Mouse (Mus musculus): ENCODE measurements around the gene Dpm1. TPM values are rescaled to one million over a fixed set of nuclear protein-coding genes. Genes with fewer than 3 reads are reported as not detected.
A peak's percentile ranks its signal among the peaks of the same experiment; 100 is the strongest.

Dpm1 gene
- polyA plus RNA-seq, 1 experiment from 2014 or later: 82.2 TPM

DNA sequence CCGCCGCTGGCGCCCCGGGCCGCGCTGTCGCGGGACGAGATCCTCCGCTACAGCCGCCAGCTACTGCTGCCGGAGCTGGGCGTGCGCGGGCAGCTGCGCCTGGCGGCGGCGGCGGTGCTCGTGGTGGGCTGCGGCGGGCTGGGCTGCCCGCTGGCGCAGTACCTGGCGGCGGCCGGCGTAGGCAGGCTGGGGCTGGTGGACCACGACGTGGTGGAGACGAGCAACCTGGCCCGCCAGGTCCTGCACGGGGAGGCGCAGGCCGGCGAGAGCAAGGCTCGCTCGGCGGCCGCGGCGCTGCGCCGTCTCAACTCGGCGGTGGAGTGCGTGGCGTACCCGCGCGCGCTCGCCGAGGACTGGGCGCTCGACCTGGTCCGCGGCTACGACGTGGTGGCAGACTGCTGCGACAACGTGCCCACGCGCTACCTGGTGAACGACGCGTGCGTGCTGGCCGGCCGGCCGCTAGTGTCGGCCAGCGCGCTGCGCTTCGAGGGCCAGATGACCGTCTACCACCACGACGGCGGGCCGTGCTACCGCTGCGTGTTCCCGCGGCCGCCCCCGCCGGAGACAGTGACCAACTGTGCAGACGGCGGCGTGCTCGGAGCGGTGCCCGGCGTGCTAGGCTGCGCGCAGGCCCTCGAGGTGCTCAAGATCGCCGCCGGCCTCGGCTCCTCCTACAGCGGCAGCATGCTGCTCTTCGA, 531 bp upstream of the Dpm1 start:
- peaks cover 29% of the 10 kb centered on the region for H3K4me1 ChIP-seq (ENCODE audit: insufficient read depth, low read length)
- no peaks in the 10 kb centered on the region for H3K27me3 ChIP-seq (ENCODE audit: insufficient read depth, low read length)
- peak overlapping the region; percentile 97 for H3K27ac ChIP-seq (ENCODE audit: low read length)
- no peaks in the 10 kb centered on the region for H3K9me3 ChIP-seq (ENCODE audit: low read length)
- ATAC-seq (ENCODE audit: low FRiP score, low TSS enrichment): peak; percentile 64
- peaks cover 28% of the 10 kb centered on the region for H3K36me3 ChIP-seq (ENCODE audit: insufficient read depth, low read length)
- WGBS: 3% methylated on average over 104 of the region's 105 CpGs
- H3K4me2 ChIP-seq (replicated peaks; ENCODE audit: low read depth, low read length): peak overlapping the region; percentile 99
- peak overlapping the region; percentile 97 for H3K9ac ChIP-seq (replicated peaks; ENCODE audit: low read length)
- H3K4me3 ChIP-seq (ENCODE audit: low read length): peak overlapping the region; percentile 94

GRCm38 (mm10) chr2:168229116-168230025, 1.0 kb downstream of the Dpm1 start:
- no peaks in the 10 kb centered on the region for H3K27me3 ChIP-seq (ENCODE audit: insufficient read depth, low read length)
- peaks cover 29% of the 10 kb centered on the region for H3K4me1 ChIP-seq (ENCODE audit: insufficient read depth, low read length)
- peaks cover 40% of the 10 kb centered on the region for H3K36me3 ChIP-seq (ENCODE audit: insufficient read depth, low read length)
- ATAC-seq (ENCODE audit: low FRiP score, low TSS enrichment): no peak; the same call in 1 of the 2 replicates
- 18% methylated on average over 41 of the region's 41 CpGs for WGBS
- peak overlapping the region; percentile 97 for H3K27ac ChIP-seq (ENCODE audit: low read length)
- peak overlapping the region; percentile 94 for H3K4me3 ChIP-seq (ENCODE audit: low read length)
- H3K9ac ChIP-seq (replicated peaks; ENCODE audit: low read length): peak overlapping the region; percentile 97
- H3K9me3 ChIP-seq (ENCODE audit: low read length): no peaks in the 10 kb centered on the region
- H3K4me2 ChIP-seq (replicated peaks; ENCODE audit: low read depth, low read length): peak overlapping the region; percentile 99

DNA sequence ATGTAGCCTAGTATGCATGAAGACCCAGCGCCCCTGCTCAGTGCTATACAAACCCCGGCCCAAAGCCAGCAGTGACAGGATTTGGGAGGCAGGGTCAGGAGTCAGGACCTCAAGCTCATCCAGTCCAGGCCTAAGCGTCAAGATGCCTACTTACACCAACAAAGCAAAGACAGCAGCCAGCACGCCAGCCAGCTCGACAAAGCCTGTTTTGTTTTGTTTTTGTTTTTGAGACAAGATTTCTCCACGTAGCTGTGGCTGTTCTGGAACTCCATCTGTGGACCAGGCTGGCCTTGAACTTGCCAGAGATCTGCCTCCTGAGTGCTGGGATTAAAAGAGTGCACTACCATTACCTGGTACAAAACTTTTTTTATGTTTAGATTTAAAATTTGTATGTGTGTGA, 7.1 kb downstream of the Dpm1 start:
- ATAC-seq (ENCODE audit: low FRiP score, low TSS enrichment): no peak
- 86% methylated on average over 6 of the region's 6 CpGs for WGBS

DNA sequence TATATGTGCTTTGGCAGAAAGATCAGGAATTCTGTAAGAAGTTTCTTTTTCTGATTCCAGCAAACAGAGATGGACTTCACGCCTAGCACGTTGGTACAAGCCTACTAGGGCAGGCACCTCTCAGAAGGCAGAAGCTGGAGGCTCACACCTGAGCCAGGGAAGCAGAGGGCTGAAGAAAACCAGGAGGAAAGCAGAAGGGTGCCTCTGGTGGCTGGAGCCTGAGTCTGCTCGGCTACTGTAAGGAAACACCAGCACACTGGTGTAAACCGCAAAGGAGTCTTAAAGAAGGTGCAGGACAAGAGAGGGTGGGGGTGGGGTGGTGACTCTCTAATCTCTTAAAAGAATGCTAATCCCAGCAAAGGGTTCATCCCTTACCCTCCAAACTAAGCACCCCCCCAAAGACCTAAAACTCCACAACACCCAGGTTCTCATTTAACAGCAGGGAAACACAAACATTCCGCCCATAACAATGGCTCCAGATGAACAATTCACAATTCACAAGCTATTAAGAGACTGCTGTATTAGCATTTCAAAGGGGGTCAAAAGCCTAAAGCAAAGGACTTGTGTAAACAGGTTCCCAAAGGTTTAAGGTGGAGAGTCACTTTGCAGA, 16.5 kb downstream of the Dpm1 start:
- 47% methylated on average over 5 of the region's 5 CpGs for WGBS

More for the DNA sequence above, 7.1 kb downstream of the Dpm1 start:
- peaks cover 5% of the 10 kb centered on the region for H3K4me1 ChIP-seq (ENCODE audit: insufficient read depth, low read length)
- H3K27me3 ChIP-seq (ENCODE audit: insufficient read depth, low read length): no peaks in the 10 kb centered on the region
- no peaks in the 10 kb centered on the region for H3K9me3 ChIP-seq (ENCODE audit: low read length)
- H3K4me2 ChIP-seq (replicated peaks; ENCODE audit: low read depth, low read length): no peak overlapping the region
- H3K36me3 ChIP-seq (ENCODE audit: insufficient read depth, low read length): peaks cover 70% of the 10 kb centered on the region
- no peak overlapping the region for H3K27ac ChIP-seq (ENCODE audit: low read length)
- no peak overlapping the region for H3K9ac ChIP-seq (replicated peaks; ENCODE audit: low read length)
- H3K4me3 ChIP-seq (ENCODE audit: low read length): no peak overlapping the region

DNA sequence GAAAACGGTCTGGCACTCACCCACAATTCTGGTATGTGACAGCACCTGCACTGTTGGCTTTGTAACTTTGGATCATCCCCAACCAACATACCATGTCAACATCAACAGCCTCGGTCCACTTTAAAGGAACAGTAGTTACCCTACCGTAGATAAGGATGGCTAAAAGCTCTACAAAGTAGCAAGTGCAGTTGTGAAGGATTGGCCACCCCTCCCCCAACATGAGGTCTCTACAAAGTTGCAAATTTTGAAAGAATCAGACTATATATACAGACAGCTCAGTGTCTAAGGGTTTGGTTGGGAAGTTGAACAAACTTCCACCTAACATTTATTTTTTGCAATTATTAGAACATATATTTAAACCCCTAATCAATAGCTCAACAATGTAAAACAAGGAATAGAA, 22.5 kb downstream of the Dpm1 start:
- Histone ChIP-seq H3K4me1 (ENCODE audit: insufficient read depth, low read length) (peaks cover 19% of the 10 kb centered on the region), H3K9ac (replicated peaks; ENCODE audit: low read length) (no peak overlapping the region), H3K9me3 (ENCODE audit: low read length) (no peaks in the 10 kb centered on the region), H3K4me3 (ENCODE audit: low read length) (no peak overlapping the region), H3K27me3 (ENCODE audit: insufficient read depth, low read length) (no peaks in the 10 kb centered on the region), H3K27ac (ENCODE audit: low read length) (peak overlapping the region; percentile 98), H3K36me3 (ENCODE audit: insufficient read depth, low read length) (peaks cover 45% of the 10 kb centered on the region), H3K4me2 (replicated peaks; ENCODE audit: low read depth, low read length) (no peak overlapping the region)
- WGBS: 94% methylated on average over 3 of the region's 3 CpGs
- ATAC-seq (ENCODE audit: low FRiP score, low TSS enrichment): no peak

More for the DNA sequence above, 16.5 kb downstream of the Dpm1 start:
- Histone ChIP-seq H3K9me3 (ENCODE audit: low read length) (no peaks in the 10 kb centered on the region), H3K4me2 (replicated peaks; ENCODE audit: low read depth, low read length) (no peak overlapping the region), H3K4me3 (ENCODE audit: low read length) (no peak overlapping the region), H3K4me1 (ENCODE audit: insufficient read depth, low read length) (no peaks in the 10 kb centered on the region), H3K9ac (replicated peaks; ENCODE audit: low read length) (no peak overlapping the region), H3K36me3 (ENCODE audit: insufficient read depth, low read length) (peaks cover 58% of the 10 kb centered on the region), H3K27me3 (ENCODE audit: insufficient read depth, low read length) (no peaks in the 10 kb centered on the region), H3K27ac (ENCODE audit: low read length) (no peak overlapping the region)
- no peak for ATAC-seq (ENCODE audit: low FRiP score, low TSS enrichment)

GRCm38 (mm10) chr2:168206725-168207644, 23.4 kb downstream of the Dpm1 start, which contains the start of gene Adnp:
Gene Adnp, minus strand, starts transcription at chr2:168207112.
- H3K4me3 ChIP-seq (ENCODE audit: low read length): peak within 1 kb of the TSS; percentile 85
- peak within 1 kb of the TSS; percentile 62 for H3K4me2 ChIP-seq (replicated peaks; ENCODE audit: low read depth, low read length)
- H3K4me1 ChIP-seq (ENCODE audit: insufficient read depth, low read length): peaks cover 19% of the 10 kb centered on the region
- ATAC-seq (ENCODE audit: low FRiP score, low TSS enrichment): peak; percentile 94
- H3K36me3 ChIP-seq (ENCODE audit: insufficient read depth, low read length): peaks cover 40% of the 10 kb centered on the region
- no peaks in the 10 kb centered on the region for H3K9me3 ChIP-seq (ENCODE audit: low read length)
- peak within 1 kb of the TSS; percentile 98 for H3K27ac ChIP-seq (ENCODE audit: low read length)
- under 1% methylated on average over 45 of the region's 89 CpGs for WGBS
- H3K9ac ChIP-seq (replicated peaks; ENCODE audit: low read length): peak within 1 kb of the TSS; percentile 100
- no peaks in the 10 kb centered on the region for H3K27me3 ChIP-seq (ENCODE audit: insufficient read depth, low read length)

DNA sequence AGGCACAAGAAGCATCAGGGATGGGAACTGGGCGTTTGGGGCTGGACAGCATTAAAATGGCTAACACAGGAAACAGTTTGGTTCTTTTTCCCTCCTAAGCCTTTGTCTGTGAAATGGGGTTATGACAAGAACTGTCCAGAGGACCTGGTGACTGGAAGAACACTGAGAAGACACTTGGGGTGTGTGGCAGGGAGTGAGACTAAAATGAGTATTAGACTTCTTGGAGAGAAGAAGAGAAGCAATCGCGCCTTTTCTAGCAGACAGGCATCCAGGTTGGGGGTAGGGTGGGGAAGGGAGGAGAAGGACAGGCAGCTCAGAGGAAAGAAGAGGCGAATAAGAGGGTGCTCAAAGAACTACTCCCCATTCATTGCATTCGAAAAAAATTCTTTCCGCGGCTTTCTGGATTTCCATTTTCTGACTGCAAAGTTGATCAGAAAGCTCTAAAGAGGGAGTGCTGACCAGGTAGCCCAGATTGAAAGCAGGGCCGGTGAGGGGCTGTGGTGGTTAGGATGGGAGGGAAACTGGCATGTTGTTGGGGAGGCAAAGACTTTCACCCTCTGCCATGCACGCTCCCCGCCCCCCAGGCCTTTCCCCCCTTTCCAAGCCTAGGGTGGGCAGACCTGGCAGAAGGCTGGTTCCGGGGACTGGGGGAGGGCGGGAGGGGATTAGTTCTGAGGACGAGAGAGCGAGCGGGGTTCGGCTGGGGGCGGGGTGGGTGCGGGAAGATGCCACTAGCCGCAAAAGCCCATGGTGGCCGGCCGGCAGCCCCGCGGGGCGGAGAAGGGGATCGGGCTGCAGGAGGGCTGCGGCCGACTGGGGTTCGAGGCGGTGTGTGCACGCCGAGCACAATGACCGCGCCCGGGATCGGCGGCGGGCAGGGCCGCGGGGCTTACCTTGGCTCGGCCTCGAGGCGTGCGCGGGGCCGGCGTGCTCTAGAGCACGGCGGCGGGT, 24.4 kb downstream of the Dpm1 start:
- WGBS: 0% methylated on average over 40 of the region's 49 CpGs
- peak overlapping the region; percentile 98 for H3K27ac ChIP-seq (ENCODE audit: low read length)
- H3K9me3 ChIP-seq (ENCODE audit: low read length): no peaks in the 10 kb centered on the region
- no peaks in the 10 kb centered on the region for H3K27me3 ChIP-seq (ENCODE audit: insufficient read depth, low read length)
- peak; percentile 4; the same call in 1 of the 2 replicates for ATAC-seq (ENCODE audit: low FRiP score, low TSS enrichment)
- H3K9ac ChIP-seq (replicated peaks; ENCODE audit: low read length): peak overlapping the region; percentile 100
- peaks cover 32% of the 10 kb centered on the region for H3K36me3 ChIP-seq (ENCODE audit: insufficient read depth, low read length)
- peak overlapping the region; percentile 85 for H3K4me3 ChIP-seq (ENCODE audit: low read length)
- peaks cover 21% of the 10 kb centered on the region for H3K4me1 ChIP-seq (ENCODE audit: insufficient read depth, low read length)
- H3K4me2 ChIP-seq (replicated peaks; ENCODE audit: low read depth, low read length): peak overlapping the region; percentile 62

DNA sequence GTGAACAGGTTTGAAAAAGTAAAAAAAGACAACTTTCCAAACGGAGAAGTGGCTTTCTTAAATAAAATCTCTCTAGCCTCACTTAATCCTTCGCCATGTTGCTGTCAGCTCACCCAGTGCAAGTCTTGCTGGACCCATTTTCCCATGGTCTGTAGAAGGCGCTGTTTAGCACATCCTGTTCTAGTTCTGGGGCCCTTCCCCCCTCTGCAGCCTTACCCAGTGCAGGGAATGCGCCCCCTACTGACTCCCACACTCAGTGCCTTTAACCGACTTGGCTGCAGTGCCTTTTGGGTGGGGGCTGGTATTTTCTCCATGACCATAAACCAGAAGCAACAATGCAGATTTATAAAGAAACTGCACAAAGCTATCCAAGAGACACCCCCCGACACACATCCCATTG, 25.1 kb downstream of the Dpm1 start:
- H3K36me3 ChIP-seq (ENCODE audit: insufficient read depth, low read length): peaks cover 26% of the 10 kb centered on the region
- ATAC-seq (ENCODE audit: low FRiP score, low TSS enrichment): peak; percentile 52; the same call in 1 of the 2 replicates

More for the DNA sequence above, 25.1 kb downstream of the Dpm1 start:
- Histone ChIP-seq H3K4me1 (ENCODE audit: insufficient read depth, low read length) (peaks cover 28% of the 10 kb centered on the region), H3K9me3 (ENCODE audit: low read length) (no peaks in the 10 kb centered on the region), H3K4me3 (ENCODE audit: low read length) (peak overlapping the region; percentile 85), H3K27me3 (ENCODE audit: insufficient read depth, low read length) (no peaks in the 10 kb centered on the region), H3K4me2 (replicated peaks; ENCODE audit: low read depth, low read length) (peak overlapping the region; percentile 62), H3K27ac (ENCODE audit: low read length) (peak overlapping the region; percentile 98), H3K9ac (replicated peaks; ENCODE audit: low read length) (peak overlapping the region; percentile 100)
- 3% methylated on average over 6 of the region's 6 CpGs for WGBS
